Mouse (Mus musculus) heart, adult 2 months (tissue): ENCODE measurements around the gene Large1. TPM values are rescaled to one million over a fixed set of nuclear protein-coding genes. Genes with fewer than 3 reads are reported as not detected.

Source experiments
- DNase-seq, 2 experiments: peaks; one replicate each; pipeline ENCODE4 v3.0.0; 2021
- H3K27ac ChIP-seq: fragments of 200-600 bp; 2 replicates; pipeline ENCODE4 v1.8.1; 2022
- H3K27me3 ChIP-seq: fragments of 200-500 bp; 2 replicates; pipeline ENCODE4 v1.6.1; 2012; ENCODE audit warnings: mild to moderate bottlenecking, low read length, inconsistent platforms, mixed read lengths; ENCODE audit not compliant: control insufficient read depth, insufficient read depth
- H3K36me3 ChIP-seq: fragments of 200-500 bp; 2 replicates; pipeline ENCODE4 v1.6.1; 2012; ENCODE audit warnings: low read length, inconsistent platforms; ENCODE audit not compliant: control insufficient read depth, insufficient read depth
- H3K4me1 ChIP-seq: fragments of 200-500 bp; 2 replicates; pipeline ENCODE4 v1.6.1; 2011; ENCODE audit warnings: low read length; ENCODE audit not compliant: control insufficient read depth, insufficient read depth
- H3K4me3 ChIP-seq: fragments of 200-600 bp; 2 replicates; pipeline ENCODE4 v1.8.1; 2022
- H3K79me2 ChIP-seq: fragments of 200-500 bp; replicated peaks from 2 replicates; pipeline ENCODE4 v1.6.1; 2012; ENCODE audit warnings: mild to moderate bottlenecking, inconsistent platforms, low read length, moderate library complexity, mixed read lengths; ENCODE audit not compliant: control insufficient read depth, insufficient read depth
- H3K9ac ChIP-seq: fragments of 200-500 bp; 2 replicates; pipeline ENCODE4 v1.6.1; 2012; ENCODE audit warnings: low read depth, mild to moderate bottlenecking, control low read depth, inconsistent platforms, low read length, mixed read lengths
- CTCF ChIP-seq: fragments of 200-600 bp; IDR thresholded peaks from 2 replicates; pipeline ENCODE4 v1.8.1; 2022; ENCODE audit warnings: antibody characterized with exemption, mild to moderate bottlenecking, moderate library complexity
- EP300 ChIP-seq: fragments of 200-500 bp; IDR thresholded peaks from 2 replicates; pipeline ENCODE4 v1.6.1; 2011; ENCODE audit warnings: low read depth, low read length, control low read depth; ENCODE audit not compliant: insufficient read depth
- POLR2A ChIP-seq: fragments of 200-500 bp; IDR thresholded peaks from 2 replicates; pipeline ENCODE4 v1.6.1; 2011; ENCODE audit warnings: mild to moderate bottlenecking, low read depth, low read length, control low read depth; ENCODE audit not compliant: insufficient read depth
- WGBS: fragments of 180-500 bp; shearing (Covaris S2); methylation state at CpG from one replicate; pipeline ENCODE4 v1.1.7; 2018; 5-methylcytosine and 5-hydroxymethylcytosine counted together
- intact Hi-C: fragments of 180-260 bp; cut with DNase I; formaldehyde crosslinking; loops from one replicate; pipeline ENCODE4 v1.15.1; 2025
- polyA plus RNA-seq: library from polyadenylated mRNA; depleted of rRNA; stranded (reverse); fragments of >200 nt; gene quantifications from 2 replicates; pipeline ENCODE4 v1.2.3, GENCODE M21; 2012
- total RNA-seq, 2 experiments: library from RNA; stranded (reverse); gene quantifications; 2 replicates each; pipeline ENCODE4 v1.2.3; 2021

Large1 gene
- total and polyA plus RNA-seq, 3 experiments: 20.7 to 42.0 (median 36.0) TPM

DNA sequence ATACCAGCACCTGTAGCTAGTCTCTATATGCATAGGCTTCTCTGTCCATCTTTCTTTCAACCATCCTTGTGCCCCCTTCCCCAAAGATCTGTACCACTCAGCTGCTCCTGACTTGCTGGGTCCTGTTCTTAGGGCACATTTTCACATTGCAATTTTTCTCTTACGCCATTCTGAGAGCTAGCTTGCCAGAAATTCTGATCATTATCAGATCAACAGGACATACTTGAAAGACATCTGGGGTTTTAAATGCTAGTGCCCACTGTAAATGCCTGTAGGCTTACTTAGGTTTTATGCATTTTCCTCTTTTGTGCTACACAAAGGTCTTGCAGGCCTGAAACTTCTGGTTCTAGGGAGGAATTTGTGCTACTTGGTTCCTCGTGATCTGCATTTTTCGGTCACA lies 454.0 kb downstream of the Large1 start:
- no peak for DNase-seq
- H3K36me3 ChIP-seq: no peaks in the 10 kb centered on the region
- TF ChIP-seq EP300: no peak
- no peak for TF ChIP-seq POLR2A
- no peak for TF ChIP-seq CTCF
- intact Hi-C loops: no loop called here
- WGBS: 93% methylated on average over 3 of the region's 3 CpGs
- H3K79me2 ChIP-seq: no peaks in the 10 kb centered on the region
- no peaks in the 10 kb centered on the region for H3K27me3 ChIP-seq
- H3K27ac ChIP-seq: no peak overlapping the region
- no peak overlapping the region for H3K9ac ChIP-seq
- no peaks in the 10 kb centered on the region for H3K4me1 ChIP-seq
- H3K4me3 ChIP-seq: no peak overlapping the region

DNA sequence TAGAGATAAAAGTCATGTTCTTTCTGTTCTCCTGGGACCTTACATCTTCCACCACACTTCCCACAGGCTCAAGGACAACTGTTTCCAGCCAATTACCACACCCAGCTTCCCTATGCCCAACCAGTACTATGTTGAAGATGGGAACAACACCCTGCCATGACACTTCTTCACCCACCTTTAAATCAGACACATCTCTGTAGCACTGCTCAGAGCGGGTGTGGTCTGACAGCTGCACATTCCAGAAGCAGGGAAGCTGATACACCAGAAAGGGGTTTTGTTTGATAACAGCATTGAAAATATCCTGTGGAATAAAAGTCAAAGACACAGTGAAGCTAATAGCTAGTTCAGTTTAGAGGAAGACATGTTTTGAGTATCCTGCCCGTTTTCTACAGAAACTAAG lies 470.3 kb downstream of the Large1 start:
- H3K27me3 ChIP-seq: no peaks in the 10 kb centered on the region
- H3K79me2 ChIP-seq: no peaks in the 10 kb centered on the region
- DNase-seq: no peak
- no peak overlapping the region for H3K4me3 ChIP-seq
- no peak for TF ChIP-seq EP300
- no peak for TF ChIP-seq CTCF
- no peak for TF ChIP-seq POLR2A
- H3K4me1 ChIP-seq: no peaks in the 10 kb centered on the region; the same call in 1 of the 2 replicates
- intact Hi-C loops: no loop called here
- WGBS: 75% methylated on average over 2 of the region's 2 CpGs
- H3K9ac ChIP-seq: no peak overlapping the region
- H3K36me3 ChIP-seq: no peaks in the 10 kb centered on the region; the same call in 1 of the 2 replicates
- H3K27ac ChIP-seq: no peak overlapping the region

DNA sequence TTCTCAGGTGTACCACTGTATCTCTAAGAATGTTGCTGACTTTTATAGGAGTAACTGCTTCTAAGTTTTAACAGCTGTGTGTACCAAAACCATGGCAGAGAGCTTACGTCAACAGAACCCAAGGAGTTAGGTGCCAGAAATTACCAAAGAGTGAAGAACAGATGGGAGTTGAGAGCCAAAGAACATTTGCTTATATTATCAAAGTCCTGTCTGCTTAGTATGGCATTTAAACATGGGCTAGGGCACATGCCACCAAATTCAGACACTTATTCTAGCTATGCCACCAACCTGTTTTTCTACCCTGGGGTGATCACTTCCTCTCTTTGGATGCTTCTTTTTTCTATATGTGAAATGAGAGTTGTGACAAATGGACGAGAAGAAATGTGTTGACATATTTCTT lies 479.9 kb downstream of the Large1 start:
- H3K27me3 ChIP-seq: no peaks in the 10 kb centered on the region
- TF ChIP-seq CTCF (no peak), EP300 (no peak), POLR2A (no peak)
- no peak for DNase-seq
- no peak overlapping the region for H3K27ac ChIP-seq
- no peaks in the 10 kb centered on the region for H3K36me3 ChIP-seq
- no peaks in the 10 kb centered on the region for H3K4me1 ChIP-seq
- no peaks in the 10 kb centered on the region for H3K79me2 ChIP-seq
- WGBS: 89% methylated on average over 2 of the region's 2 CpGs
- no peak overlapping the region for H3K4me3 ChIP-seq
- intact Hi-C loops: no loop called here
- no peak overlapping the region for H3K9ac ChIP-seq

DNA sequence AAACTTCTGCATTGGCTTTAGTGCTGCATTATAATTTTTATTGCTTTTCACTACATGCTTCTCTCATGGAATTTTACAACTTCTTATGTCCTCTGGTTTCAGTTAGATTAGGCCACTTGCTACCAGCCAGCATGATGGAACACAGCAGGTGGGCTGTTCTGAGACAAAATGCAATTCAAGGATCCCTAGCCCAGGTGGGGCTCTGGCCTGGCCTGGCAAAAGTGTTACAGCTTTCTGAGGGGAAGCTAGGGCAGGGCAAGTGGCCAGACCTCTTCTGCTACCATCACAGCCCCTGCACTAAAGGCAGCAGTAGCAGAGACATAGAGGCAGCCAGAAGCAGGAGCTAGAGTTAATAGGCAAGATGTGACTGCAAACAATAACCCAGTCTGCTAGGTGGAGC lies 506.5 kb downstream of the Large1 start:
- Histone ChIP-seq H3K36me3 (no peaks in the 10 kb centered on the region), H3K79me2 (no peaks in the 10 kb centered on the region), H3K9ac (no peak overlapping the region), H3K4me3 (no peak overlapping the region), H3K27ac (no peak overlapping the region), H3K27me3 (no peaks in the 10 kb centered on the region), H3K4me1 (no peaks in the 10 kb centered on the region)
- no peak for DNase-seq
- TF ChIP-seq POLR2A: no peak
- no peak for TF ChIP-seq CTCF
- TF ChIP-seq EP300: no peak
- intact Hi-C loops: no loop called here

DNA sequence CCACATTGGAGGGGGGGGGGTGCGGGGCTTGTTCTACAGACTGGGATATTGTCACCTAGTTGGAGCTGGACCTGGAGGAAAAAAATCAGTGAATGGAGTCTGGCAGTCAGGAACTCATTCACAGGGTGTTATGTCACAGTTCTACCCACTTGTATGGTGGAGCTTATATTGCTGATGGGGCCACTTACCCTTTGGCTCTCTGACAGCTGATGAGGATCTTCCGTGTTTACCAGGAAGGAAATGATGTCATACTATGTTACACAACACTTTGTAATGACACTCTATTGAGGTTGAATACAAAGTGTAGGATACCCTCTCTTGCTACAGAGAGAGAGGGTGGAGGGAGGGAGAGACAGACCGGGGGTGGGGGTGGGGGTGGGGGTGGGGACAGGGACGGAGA lies 517.5 kb downstream of the Large1 start:
- DNase-seq: no peak

DNA sequence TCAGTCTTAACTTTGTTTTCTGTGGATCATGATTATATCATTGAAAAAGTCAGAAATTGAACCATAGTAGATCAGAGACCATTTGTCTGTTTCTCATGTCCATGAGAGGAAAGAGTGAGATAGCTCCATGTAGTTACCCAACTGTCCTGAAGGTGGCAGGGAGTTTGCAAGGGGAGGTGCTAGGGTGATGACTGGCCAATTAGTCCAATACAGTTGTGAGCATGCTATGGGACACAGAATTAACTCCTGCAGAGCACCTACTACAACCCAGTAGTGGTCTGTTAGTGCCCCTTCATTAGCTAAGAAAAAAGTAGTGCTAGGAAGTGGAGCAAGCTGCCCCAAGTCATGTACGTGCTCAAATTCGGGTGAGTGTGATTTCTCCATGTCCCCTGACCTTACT lies 520.2 kb downstream of the Large1 start:
- Histone ChIP-seq H3K27ac (no peak overlapping the region), H3K36me3 (no peaks in the 10 kb centered on the region), H3K27me3 (no peaks in the 10 kb centered on the region), H3K4me3 (no peak overlapping the region), H3K9ac (no peak overlapping the region), H3K4me1 (no peaks in the 10 kb centered on the region), H3K79me2 (no peaks in the 10 kb centered on the region)
- intact Hi-C loops: no loop called here
- TF ChIP-seq EP300 (no peak), CTCF (peak; percentile 13; the same call in 1 of the 2 replicates)
- 87% methylated on average over 2 of the region's 2 CpGs for WGBS
- no peak for DNase-seq

More for the DNA sequence above, 517.5 kb downstream of the Large1 start:
- Histone ChIP-seq H3K9ac (no peak overlapping the region), H3K4me3 (no peak overlapping the region), H3K4me1 (no peaks in the 10 kb centered on the region), H3K27ac (no peak overlapping the region), H3K79me2 (no peaks in the 10 kb centered on the region), H3K27me3 (no peaks in the 10 kb centered on the region), H3K36me3 (no peaks in the 10 kb centered on the region)
- no peak for TF ChIP-seq POLR2A
- TF ChIP-seq EP300: no peak
- no peak for TF ChIP-seq CTCF
- 59% methylated on average over 4 of the region's 4 CpGs for WGBS
- intact Hi-C loops: no loop called here
